Mouse (Mus musculus) monocyte, adult 5-6 weeks (primary cell): ENCODE data around the gene Iqch. TPM values are rescaled to one million over a fixed set of nuclear protein-coding genes. Genes with fewer than 3 reads are reported as not detected.
A peak's percentile ranks its signal among the peaks of the same experiment; 100 is the strongest.

Experiments
- ATAC-seq: fragments of 153-309, 156-312 bp; replicated peaks from 2 replicates; pipeline ENCODE4 v1.8.0; 2017; ENCODE audit warnings: mild to moderate bottlenecking; ENCODE audit not compliant: low TSS enrichment, insufficient number of reproducible peaks, severe bottlenecking, poor library complexity, low FRiP score
- total RNA-seq: library from RNA; stranded (forward); fragments of 200-1000, 200-491, 200-594 nt; gene quantifications from 3 replicates; pipeline ENCODE4 v1.2.3, GENCODE M21; 2017

Iqch gene
- total RNA-seq, 1 experiment from 2014 or later = not detected

DNA sequence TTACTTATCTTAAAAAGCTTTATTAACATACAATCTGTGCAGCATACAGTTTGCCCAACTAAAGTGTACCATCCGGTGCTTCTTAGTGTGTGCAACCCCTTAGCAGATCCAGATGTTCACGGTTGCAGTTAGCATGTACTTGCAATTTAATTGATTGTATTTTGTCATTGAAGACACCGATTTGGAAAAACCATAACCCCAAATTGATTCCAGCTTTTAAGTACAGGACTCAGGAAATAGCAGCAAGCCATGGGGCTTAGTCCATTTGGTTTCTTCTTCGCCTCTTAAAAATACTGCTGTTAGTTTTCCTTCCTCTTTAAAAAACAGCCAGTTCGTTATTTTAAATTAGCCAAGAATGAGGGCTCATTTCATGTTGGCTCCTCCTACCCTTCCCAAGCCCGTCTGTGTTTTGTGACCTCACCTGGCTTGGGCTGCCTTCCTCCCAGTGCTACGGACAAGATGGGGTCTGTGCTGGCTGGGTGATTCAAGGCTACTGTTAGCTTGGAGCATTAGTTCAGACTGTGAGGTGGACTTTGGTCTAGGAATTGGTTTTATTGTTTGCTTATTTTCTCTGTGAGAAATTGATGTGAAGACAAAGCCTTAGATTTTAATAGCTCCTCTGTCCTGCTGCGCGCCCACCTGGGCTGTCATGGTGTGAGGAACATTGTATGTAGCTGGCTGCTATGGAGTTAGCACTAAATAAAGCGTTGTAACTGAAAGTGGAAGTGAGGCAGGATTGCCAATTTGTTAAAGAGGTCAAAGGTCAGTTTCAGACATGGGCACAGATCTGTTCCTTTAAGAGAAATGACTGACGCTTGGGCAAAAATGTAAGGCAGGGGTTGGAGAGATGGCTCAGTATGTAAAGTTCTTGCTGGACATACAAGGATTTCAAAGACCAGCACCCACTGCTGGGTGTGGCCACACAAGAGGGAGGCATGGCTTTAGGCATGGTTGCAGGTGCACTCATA lies 12.0 kb upstream of the Iqch start:
- peak; percentile 59 for ATAC-seq

DNA sequence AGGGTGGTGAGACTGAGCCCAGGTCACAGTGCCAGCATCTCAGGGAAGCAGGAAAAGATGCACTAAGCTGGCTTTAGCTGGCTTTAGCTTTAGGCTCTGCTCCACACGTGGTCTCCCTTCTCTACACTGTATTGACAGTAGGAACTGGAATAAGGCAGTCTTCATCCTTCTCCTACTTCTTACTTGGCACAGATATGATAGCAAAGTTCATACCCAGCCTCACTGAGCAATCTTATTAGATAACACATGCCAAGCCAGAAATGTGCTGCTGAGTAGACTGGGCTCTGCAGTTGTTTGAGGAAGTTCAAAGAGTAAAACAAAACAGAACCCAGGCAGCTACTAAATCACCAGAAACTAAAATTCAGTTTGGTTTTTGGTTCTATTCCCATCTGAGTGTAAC lies 11.3 kb upstream of the Iqch start:
- no peak for ATAC-seq

DNA sequence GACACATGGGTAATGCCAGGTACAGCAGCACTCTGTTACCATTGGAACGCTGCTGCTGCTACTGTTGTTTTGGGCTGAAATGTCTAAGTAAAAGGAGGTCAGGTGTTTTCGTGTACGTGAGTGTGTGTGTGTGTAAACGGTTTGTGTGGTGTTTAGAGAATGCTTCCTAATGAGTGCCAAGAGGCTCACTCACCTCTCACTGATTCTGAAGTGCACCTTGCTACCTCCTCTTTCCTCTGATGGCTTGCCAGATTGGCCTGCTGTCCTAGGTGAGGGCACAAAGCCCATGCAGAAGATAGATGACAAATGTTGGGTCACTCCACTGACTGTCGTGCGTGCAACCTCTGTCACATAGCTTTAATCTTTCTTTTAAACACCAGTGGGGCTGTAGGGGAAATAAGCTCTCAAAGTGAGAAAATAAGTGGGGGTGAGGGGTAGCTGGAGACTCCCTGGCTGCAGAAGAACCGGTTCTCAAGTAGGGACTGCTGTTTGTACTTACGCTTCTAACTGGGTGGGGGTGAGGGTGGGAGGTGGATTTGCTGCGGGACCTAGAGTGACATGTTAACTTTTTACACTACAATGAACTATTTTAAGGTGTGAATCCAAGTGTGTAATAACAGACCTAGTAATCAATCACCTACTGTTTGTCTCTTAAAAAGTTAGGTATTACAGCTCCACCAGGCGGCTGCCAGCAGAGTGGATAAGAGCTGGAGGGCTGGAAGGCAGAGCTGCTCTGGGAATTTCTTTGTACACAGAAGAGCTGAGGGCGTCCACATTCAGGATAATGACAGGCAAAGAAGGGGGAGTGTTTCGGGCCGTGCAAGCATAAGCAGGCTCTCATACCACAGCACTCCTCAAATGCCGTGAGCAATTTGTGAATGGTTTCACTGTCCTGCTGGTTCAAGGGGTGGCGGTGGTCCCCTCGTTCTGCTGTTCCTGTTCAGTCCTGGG lies 10.5 kb upstream of the Iqch start:
- ATAC-seq = no peak

- ATAC-seq = peak; percentile 55
Measured at GRCm38 (mm10) chr9:63611967-63612366, 9.7 kb upstream of the Iqch start.

- no peak for ATAC-seq
Measured at GRCm38 (mm10) chr9:63610841-63611366, 8.6 kb upstream of the Iqch start.

DNA sequence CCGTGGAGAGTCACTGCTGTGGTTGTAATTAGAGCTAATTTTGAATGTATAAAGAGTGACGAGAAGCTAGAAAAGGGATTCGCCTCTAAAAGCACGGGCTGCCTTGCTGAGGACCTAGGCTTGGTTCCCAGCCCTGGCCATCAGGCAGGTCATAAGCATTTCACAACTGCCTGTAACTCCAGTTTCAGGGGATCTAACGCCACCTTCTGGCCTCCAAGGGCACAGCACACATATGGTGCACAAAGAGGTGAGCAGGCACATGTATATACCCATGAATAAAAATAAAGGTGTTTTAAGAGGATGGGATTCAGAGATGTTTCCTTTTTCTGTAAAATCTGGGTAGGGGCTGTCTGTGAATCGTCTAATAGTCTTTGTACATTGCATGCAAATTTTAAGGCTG lies 7.9 kb upstream of the Iqch start:
- ATAC-seq = no peak

GRCm38 (mm10) chr9:63609776-63610175 lies 7.5 kb upstream of the Iqch start:
- ATAC-seq = no peak

- no peak for ATAC-seq
Measured at GRCm38 (mm10) chr9:63609246-63609645, 7.0 kb upstream of the Iqch start.

DNA sequence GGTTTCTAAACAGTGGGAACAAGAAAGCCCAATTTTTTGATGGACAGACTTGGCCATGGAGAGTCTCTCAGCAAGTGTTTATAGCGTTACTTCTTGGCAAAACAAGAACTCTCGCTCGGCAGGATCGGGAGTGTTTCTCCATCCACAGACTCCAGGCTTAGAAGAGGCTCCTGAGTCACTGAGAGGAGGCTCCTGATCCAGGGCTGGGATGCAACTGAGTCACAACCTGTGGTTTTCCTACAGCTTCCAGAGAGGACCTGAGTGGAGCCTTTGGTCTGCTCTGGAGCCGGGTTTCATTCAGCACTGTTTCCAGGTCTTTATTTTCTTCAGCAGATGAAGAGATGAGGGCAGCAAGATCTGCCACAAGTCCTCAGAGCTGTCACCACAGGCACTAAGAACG lies 5.7 kb upstream of the Iqch start:
- ATAC-seq = no peak

GRCm38 (mm10) chr9:63606594-63606993 lies 4.3 kb upstream of the Iqch start:
- no peak for ATAC-seq

GRCm38 (mm10) chr9:63603849-63604248 lies 1.6 kb upstream of the Iqch start:
- no peak for ATAC-seq

DNA sequence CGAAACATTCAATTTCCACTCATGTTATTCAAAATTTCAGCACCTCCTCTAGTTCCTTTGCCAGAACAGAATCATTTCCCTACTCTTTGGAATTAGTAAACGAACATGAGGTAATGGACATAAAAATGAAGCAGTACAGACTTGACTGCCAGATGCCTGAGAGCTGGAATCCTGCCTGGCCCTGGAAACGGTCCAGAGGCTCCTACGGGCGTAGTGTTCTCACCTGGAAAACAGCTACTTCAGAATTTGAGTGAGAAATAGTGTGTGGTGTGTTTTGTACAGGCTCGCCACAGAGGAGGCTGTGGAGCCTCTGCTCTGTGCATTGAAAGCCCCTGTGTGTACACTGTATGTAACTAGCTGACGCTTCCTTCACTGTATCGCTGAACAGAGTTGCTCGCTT lies 5.6 kb downstream of the Iqch start:
- ATAC-seq = no peak

DNA sequence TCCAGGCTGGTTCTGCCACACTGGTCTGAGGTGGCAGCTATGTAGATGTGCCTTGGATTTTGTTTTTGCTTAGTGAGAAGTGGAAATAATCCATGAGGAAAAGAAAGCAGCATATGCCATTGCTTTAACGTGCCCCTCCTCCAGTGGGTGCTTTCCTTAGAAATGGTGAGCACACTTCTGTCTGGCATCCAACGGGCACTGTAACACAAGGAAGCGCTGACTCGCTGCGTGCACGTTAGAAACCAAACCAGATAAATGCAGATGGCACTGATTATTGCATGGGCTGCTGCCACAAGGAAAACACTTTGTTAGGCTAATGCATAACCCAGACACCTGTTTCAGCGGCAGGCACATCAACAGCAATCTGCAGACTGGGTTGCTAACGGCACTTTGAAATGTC lies 6.6 kb downstream of the Iqch start:
- ATAC-seq = no peak

DNA sequence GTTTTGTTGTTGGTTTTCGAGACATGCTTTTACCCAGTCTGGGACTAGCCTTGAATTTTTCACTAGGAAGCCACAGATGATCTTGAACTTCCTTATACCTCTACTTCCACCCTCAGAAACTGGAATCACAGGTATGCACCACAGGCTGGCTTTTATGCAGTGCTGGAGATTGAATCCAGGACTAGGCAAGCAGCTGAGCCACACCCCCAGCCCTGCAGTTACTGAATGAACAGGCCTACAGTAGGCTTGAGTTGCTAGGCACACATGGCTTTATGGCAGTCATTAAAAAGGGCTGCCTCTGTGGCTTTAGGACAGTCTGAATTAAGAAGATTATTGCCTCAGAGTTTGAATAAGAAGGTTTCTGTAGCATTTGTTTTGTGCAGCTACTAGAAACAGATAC lies 7.3 kb downstream of the Iqch start:
- ATAC-seq = no peak

DNA sequence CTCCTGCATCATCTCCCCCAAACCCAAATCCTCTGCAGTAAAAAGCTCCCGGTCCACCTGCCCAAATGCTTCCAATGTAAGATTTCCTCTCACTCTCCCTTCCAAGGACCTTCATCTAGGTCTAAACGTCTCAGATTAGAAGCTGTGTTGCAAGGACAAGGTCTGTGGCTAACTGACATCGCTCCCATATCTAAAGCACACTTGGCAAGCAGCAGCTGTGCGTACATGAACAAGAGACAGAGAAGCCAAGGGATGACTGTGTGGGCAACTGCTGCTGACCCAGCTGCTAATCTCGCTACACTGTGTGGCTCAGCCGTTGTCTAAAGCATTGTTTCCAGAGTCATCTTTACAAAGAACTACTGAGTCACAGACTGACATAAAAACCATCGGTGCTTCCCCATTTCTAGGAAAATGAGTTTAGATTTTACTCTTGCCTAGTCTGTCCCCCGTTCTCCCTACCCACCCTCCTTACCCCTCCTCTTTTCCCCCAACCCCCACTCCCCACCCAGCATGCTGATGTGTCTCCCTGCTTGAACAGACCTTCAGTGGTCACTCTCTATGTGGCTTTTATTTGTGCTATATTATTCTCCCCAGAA lies 10.5 kb downstream of the Iqch start:
- no peak for ATAC-seq

DNA sequence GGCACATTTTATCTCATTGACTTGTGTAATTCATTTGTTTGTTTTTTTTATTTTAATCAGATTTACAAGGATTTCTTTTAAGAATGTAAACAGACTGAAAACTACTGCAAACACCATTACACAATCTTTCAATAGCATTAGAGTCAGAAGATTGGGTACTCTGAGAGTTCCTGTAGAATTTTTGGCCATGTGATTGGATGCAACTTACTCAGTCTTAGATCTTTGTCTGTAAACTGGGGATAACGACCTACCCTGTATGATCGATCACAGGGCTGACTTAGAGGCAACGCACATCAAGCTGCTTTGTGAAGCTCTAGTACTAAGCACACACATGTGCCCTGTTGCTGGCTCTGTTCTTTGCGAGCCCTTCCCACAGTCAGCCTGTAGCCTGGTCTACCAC lies 11.7 kb downstream of the Iqch start:
- ATAC-seq = no peak

- no peak for ATAC-seq
Measured at GRCm38 (mm10) chr9:63589209-63589608, 13.1 kb downstream of the Iqch start.

GRCm38 (mm10) chr9:63585251-63585650 lies 17.0 kb downstream of the Iqch start:
- ATAC-seq = no peak

DNA sequence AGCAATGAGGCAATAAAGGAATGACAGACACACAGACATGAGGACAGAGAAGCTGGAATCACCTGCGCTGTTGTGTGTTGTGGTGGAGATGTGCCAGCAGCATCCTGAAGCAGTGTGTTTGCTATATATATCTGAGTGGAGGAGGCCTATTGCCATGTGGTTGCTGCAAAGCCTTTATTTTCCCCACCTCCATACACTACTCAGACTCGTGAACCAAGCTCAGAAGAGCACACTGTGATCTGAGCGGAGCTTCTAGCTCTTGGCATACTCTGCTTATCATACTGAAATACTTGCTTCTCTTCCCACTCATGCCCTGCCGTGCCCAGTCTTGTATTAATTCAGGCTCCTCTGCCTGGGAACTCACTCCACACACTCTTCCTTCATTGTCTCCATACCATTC lies 20.5 kb downstream of the Iqch start:
- no peak for ATAC-seq
